Mouse (Mus musculus) spleen, embryonic (tissue): ENCODE results near the gene Csmd2.

Source experiments
- CTCF ChIA-PET: fragments of 350-600 bp; sonication (Branson Sonifier 250); formaldehyde crosslinking; loops from one replicate; lab custom pipeline; 2022; lab: Charles Lee

Csmd2 gene

GRCm38 (mm10) chr4:128411941-128412630 lies 424.4 kb downstream of the Csmd2 start:
- CTCF ChIA-PET = no interaction called here

- CTCF ChIA-PET = no interaction called here
These were observed 427.1 kb downstream of the Csmd2 start for GRCm38 (mm10) chr4:128414741-128415140.

GRCm38 (mm10) chr4:128419988-128420617 lies 432.4 kb downstream of the Csmd2 start:
- CTCF ChIA-PET = no interaction called here

GRCm38 (mm10) chr4:128422486-128422885 lies 434.8 kb downstream of the Csmd2 start:
- CTCF ChIA-PET = no interaction called here

- CTCF ChIA-PET = no interaction called here
These were observed 437.7 kb downstream of the Csmd2 start for GRCm38 (mm10) chr4:128425339-128425738.

GRCm38 (mm10) chr4:128427261-128428030 lies 439.8 kb downstream of the Csmd2 start:
- CTCF ChIA-PET = no interaction called here

GRCm38 (mm10) chr4:128428303-128429107 lies 440.8 kb downstream of the Csmd2 start:
- CTCF ChIA-PET = no interaction called here

- CTCF ChIA-PET = no interaction called here
These were observed 441.9 kb downstream of the Csmd2 start for GRCm38 (mm10) chr4:128429591-128429990.

- CTCF ChIA-PET = no interaction called here
These were observed 452.9 kb downstream of the Csmd2 start for GRCm38 (mm10) chr4:128440550-128440949.

- CTCF ChIA-PET = no interaction called here
These were observed 453.6 kb downstream of the Csmd2 start for GRCm38 (mm10) chr4:128441228-128441627.

- CTCF ChIA-PET = no interaction called here
These were observed 455.1 kb downstream of the Csmd2 start for GRCm38 (mm10) chr4:128442791-128443190.

- CTCF ChIA-PET = no interaction called here
These were observed 458.0 kb downstream of the Csmd2 start for GRCm38 (mm10) chr4:128445514-128446260.

GRCm38 (mm10) chr4:128448831-128449431 lies 461.3 kb downstream of the Csmd2 start:
- CTCF ChIA-PET = no interaction called here

GRCm38 (mm10) chr4:128450137-128450536 lies 462.5 kb downstream of the Csmd2 start:
- CTCF ChIA-PET = no interaction called here

GRCm38 (mm10) chr4:128450974-128451373 lies 463.3 kb downstream of the Csmd2 start:
- CTCF ChIA-PET = no interaction called here

GRCm38 (mm10) chr4:128451383-128451794 lies 463.7 kb downstream of the Csmd2 start:
- CTCF ChIA-PET = no interaction called here

- CTCF ChIA-PET = no interaction called here
These were observed 479.1 kb downstream of the Csmd2 start for GRCm38 (mm10) chr4:128466708-128467107.

GRCm38 (mm10) chr4:128468040-128468439 lies 480.4 kb downstream of the Csmd2 start:
- CTCF ChIA-PET = no interaction called here

GRCm38 (mm10) chr4:128476249-128476648 lies 488.6 kb downstream of the Csmd2 start:
- CTCF ChIA-PET = no interaction called here

- CTCF ChIA-PET = no interaction called here
These were observed 496.2 kb downstream of the Csmd2 start for GRCm38 (mm10) chr4:128483891-128484290.

- CTCF ChIA-PET = no interaction called here
These were observed 497.0 kb downstream of the Csmd2 start for GRCm38 (mm10) chr4:128484679-128485078.
